Mouse (Mus musculus) cerebellum, adult 11 months (tissue): ENCODE measurements around the gene Ndrg2.
"Not testable (repeated sequence)": the region's sequence is repeated elsewhere in the genome, so short reads cannot be mapped to it uniquely, and the experiment has no call there.

Source experiments
- DNase-seq: peaks from one replicate; pipeline ENCODE4 v3.0.0; 2022

The Ndrg2 gene

DNA sequence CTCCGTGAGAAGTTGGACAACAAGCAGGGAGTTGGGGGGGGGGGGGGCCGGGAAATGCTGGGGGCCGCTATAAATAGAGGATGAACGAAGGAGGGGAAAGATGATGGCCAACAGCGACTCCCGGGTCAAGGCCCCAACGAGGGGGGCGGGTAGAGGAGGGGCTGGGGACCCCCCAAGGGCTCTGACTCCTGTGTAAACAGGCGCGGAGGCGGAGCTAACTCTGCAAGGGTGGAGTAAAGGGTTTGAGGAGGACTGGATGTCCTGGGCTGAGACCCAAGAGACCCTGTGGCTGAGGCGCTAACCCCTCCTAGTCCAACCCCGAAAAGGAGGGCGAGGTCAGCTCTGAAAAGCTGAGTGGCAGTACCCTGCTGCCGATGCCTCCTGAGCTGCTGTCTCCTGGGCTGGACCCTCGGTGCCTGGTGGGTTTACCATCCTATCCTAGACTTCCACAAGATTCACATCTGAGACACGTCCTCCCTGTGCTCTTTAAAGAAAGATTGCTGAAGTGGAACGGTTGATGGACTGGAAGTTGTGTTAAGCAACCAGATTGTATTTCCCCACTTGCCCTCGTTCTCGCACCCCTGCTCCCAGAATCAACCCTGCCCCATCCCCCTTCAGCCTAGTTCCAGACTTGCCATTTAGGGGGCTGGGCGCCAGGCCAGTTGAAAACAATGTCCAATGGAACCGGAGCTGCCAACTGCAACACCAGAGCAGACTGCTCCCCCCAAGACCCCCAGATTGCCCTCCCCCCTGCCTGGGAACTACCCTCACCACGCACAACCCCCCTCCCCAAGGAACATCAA is at the start of gene Ndrg2:
TSS of gene Ndrg2 (minus strand) at position 199 of the 803 bp plus-strand sequence.
- peak; percentile 57 for DNase-seq

DNA sequence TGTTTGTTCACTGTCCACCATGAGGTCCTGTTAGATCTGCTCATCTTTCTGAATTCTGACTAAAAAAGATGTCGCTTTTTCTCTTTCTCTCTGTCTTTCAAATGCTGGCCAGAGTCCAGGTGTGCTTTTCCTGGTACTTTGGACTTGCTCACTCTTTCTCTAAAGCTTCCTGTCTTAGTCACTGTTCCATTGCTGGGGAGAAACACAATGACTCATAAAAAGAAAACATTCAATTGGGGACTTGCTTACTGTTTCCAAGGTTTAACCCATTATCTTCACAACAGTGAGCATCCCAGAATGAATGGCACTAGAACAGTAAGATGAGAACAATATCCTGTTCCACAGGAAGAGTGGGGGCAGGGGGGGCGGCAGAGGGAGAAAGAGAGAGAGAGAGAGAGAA is 46.4 kb upstream of the Ndrg2 start:
- DNase-seq, result no peak

DNA sequence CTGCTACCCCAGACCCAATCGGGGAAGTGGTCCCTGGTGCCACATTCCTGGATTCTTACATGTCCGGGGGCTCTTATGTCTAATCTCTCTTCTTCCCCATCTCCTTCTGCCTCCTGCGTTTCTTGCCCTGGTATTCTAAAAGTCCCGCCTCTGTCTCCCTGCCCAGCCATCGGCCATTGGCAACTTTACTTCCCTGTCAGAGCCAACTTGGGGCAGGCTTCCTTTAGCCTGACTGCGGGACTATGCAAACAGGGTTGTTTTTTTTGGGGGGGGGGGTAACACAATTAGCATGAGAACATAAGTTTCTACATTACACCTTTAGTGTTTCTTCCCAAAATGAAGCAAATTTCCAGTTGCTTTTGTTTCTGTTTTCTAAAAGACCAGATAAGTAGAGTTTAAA is 29.4 kb upstream of the Ndrg2 start:
- DNase-seq, result no peak

DNA sequence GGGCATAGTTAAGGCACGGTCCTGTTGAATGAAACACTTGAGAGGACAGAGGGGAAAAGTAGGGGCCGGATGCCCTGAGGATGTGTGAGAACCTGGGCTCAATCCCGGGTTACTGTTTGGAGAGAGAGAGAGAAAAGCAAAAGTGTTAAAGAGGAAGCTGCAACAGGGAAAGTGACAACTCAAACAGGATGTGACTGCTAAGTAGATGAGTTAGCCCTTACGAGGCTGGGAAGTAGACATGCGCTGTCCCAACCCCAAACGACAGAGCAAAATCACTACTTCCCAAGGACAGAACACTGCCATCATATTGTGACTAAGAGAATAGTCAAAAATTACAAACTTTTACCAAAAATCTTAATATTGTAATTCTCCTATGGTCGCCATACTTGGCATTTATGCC is 28.3 kb upstream of the Ndrg2 start:
- no peak for DNase-seq

DNA sequence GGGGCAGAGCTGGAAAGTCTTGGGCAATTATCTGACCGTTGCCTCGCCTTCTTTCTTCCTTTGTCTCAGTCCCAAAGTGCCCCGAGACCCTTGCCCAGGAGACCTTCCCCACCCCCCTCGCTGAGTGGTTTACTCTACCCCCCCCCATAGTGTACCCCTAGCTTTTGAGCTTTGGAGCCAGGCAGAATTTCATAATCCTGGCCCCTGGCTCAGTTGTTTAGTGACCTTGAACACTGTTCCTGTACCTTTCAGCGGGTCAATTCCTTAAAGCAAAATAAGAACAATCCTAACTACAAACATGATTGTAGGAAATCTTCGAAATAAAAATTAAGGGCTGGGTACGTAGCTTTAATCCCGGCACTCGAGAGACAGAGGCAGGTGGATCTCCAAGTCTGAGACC is 27.6 kb upstream of the Ndrg2 start:
- DNase-seq, result no peak

DNA sequence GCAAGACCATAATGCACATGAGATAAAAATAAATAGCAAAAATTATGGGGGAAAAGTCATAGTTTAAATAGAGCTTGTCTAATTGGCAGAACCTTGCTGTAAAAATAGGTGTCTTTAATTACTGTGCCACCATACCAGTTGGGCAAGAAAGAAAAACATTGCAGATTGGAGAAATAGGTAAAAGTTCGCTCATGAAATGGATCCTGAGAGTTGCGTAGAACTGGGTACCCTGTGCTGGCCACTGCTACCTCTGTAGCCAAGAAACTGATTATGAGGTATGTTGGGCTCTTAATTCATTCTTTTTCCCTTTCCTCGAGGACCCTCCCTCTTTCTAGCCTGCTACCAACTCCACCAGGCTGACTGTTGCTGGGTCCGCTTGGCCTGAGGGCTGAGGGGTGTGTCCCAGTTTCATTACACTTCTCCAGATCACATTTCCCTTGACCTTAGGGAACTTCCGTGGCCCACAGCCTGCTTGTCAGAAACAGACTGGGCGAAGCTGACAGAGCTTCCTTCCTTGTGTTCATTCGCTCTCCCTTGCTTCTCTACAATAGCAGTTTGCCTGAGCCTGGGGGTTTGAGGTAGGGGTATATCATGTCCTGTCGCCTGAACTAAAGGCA is 27.1 kb upstream of the Ndrg2 start:
- DNase-seq, result no peak

DNA sequence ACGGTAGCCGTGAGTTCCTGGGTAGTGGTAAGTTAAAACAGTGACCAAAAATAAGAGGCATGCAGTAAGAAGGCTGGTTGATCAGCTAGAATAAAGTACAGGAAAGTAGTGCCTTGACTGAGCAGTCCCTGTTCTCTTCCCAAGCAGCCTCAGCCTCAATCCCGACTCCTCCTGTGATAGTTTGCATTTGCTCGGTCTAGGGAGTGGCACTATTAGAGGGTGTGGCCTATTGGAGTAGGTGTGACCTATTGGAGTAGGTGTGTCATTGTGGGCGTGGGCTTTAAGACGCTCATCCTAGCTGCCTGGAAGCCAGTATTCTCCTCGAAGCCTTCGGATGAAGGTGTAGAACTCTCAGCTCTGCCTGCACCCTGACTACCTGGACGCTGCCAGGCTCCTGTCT is 25.0 kb upstream of the Ndrg2 start:
- DNase-seq, result no peak

DNA sequence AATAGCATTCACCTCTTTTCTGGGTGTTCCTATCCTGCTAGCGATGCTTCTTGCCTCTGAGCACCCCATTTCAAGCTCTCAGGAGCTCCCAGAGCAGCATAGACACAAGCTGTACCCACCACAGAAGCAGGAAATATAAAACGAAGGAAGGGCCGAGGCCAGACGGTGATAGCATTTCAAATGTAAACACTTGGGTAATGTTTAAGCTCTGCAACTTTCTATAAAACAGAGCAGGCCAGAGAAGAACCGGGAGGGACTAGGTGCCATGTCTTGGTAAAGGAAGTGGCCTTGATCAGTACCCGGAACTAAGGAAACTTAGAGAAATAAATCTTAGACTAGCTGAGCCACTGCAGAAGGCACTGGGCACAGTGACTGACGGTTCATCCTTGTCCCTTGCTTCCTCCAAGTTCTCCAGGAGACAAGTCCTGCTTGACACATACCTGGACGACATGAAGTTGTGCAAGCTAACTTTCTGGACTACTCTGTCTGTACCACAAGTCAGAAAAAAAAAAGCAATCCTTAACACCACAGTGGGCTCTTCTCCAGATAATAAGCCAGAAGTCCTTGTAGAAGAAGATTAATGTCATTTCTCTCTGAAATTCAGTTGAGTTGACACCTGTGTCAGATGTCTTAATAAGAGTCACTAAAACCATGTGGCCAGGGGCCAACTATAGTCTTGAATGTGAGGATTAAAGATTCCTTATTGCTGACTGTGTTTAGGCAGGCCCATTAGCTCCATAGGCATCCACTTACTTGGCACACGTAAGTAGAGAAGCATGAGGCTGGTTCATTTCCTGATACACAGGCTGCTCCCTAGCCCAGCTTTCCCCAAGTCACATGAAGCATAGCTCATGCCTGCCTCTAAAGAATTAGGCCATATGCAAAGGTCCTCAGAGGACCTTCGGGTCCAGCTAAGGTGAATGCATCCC is 18.4 kb upstream of the Ndrg2 start:
- no peak for DNase-seq

GRCm38 (mm10) chr14:51930824-51931223 is 16.9 kb upstream of the Ndrg2 start:
- DNase-seq, result peak; percentile 26

- no peak for DNase-seq
Observed at GRCm38 (mm10) chr14:51929968-51930367, 16.0 kb upstream of the Ndrg2 start.

DNA sequence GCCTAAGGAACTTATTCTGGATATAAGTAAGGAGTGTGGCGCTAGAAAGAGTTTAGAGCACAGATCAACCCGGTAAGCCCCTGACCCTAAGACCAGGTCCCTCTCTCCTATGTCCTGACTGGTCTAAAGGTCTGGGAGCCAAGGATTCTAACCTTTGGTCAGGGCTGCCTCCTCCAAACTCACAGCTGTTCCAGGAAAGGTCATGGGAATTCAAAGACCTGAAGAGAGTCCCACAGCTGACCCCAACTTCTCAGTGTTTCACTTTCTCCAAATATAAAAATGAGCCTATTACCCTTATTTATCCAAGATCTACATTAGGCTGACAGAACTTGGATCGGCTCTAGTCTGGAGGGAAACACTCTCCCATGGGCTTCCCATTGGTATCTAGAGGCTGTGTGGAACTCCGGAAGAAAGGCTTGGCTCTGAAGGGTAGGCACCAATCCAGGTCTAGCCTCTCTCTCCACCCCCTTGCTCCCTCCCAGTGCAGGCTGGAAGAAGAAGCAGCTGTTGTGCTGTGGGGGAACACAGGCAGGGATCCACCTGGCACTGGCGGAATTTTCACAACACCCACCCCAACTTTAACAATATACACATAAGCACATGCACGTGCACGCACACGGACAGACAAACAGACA is 15.5 kb upstream of the Ndrg2 start:
- DNase-seq, result no peak

- not testable (repeated sequence) for DNase-seq
Observed at GRCm38 (mm10) chr14:51926930-51927329, 13.0 kb upstream of the Ndrg2 start.

DNA sequence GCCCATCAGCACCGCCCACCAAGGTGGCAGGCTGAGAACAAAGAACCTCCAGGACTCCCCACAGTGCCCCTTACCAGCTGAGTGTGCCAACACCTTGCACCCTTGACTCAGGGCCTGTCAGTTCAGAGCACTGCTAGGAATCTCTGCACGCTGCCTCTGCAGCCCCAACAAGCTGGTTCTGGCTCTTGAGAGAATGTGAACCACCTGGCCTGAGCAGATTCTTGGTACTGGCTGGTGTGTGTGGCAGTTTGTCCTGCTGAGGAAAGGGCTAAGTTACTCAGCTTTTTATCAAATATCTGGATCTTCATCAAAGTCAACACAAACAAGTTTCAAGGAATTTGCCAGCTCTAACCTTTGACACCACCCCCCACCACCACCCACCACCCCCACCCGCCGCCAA is 9.5 kb upstream of the Ndrg2 start:
- DNase-seq, result no peak

DNA sequence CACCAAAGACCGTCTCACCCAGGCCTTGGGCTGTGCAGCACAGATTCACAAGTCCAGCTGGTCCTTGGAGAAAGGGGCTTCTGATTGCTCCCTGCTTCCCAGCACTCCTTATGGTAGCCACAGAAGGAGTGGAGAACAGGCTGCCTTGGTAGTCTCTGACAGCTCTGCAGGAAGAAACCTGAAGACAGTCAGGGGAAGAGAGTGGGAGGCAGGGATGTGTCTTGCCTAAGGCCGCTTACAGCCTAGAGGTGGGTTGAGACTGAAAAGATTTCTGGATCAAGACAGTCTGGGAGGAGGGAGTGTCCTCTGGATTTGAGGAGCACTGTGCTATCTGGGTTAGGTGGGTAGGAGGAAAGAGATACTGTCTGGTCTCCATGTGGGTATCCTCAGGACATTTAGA is 9.0 kb upstream of the Ndrg2 start:
- DNase-seq, result no peak

- DNase-seq, result no peak
Observed at GRCm38 (mm10) chr14:51922571-51922865, 8.6 kb upstream of the Ndrg2 start, which contains the start of gene Rnase13. Gene Rnase13 (minus strand): TSS chr14:51922773.

GRCm38 (mm10) chr14:51921759-51922570 is 8.0 kb upstream of the Ndrg2 start:
- no peak for DNase-seq

DNA sequence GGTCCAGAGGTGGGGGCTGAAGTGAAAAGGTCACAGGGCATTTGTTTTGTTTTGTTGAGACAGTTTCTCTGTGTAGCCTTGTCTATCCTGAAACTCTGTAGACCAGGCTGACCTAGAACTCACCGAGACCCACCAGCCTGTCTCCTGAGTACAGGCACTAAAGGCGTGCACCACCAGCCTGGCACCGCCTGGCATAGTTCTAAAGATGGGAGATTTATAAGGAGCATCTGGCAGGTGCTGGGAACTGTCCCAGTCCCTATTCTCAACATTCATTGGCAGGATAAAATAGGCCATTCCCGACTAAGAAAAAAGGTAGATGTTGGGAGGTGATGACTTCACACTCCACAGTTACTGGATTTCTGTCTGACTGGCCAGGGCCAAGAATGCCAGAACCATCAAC is 5.0 kb upstream of the Ndrg2 start:
- DNase-seq, result no peak

- no peak for DNase-seq
Observed at GRCm38 (mm10) chr14:51918125-51918524, 4.2 kb upstream of the Ndrg2 start, which contains the start of gene Tppp2. Gene Tppp2 (plus strand): TSS chr14:51918425.

DNA sequence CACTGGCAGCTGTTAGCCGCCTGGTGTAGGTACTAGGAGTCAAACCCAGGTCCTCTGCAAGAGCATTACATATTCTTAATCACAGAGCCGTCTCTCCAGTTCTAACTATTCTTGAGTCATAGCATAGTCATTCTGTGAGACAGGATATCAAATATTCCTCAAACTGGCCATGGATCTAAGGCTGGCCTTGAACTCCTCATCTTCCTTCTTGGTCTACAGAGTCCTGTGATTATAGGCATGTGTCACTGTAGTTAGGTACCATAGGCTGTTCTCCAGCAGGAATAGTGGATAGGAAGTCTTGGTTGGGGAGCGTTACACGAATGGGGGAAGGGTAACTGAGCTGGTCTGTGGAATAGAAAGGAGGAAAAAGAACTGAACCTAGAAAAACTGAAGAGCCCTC is 2.6 kb upstream of the Ndrg2 start:
- DNase-seq, result no peak

DNA sequence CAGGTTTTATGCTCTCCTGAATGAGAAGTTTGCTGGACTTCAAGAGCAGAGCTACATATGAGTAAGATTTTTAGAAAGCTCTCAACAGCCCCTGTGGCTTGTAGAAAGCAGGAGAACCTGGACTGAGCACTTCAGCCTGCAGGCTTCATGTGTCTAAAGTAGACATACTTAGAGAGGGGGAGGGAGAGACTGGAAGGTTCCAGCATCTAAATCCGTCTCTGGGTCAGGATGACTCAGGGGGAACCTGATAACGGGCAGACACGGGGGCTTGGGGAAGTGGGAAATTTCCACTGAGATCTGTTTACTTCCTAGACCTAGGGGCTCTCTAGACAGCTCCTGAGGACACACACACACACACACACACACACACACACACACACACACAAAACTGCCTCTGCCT is 1.1 kb upstream of the Ndrg2 start:
- DNase-seq, result no peak

GRCm38 (mm10) chr14:51913062-51913959 is 647 bp downstream of the Ndrg2 start:
- DNase-seq, result peak; percentile 69
